Mouse (Mus musculus): ENCODE measurements at regions not wholly inside any gene's neighbourhood (a gene's known extent, or its start where the extent isn't known, plus 50 kb on each side); places are given as distances from the start of the nearest gene placed in this dataset.
"Not testable (repeated sequence)": the region's sequence is repeated elsewhere in the genome, so short reads cannot be mapped to it uniquely, and the experiment has no call there.

DNA sequence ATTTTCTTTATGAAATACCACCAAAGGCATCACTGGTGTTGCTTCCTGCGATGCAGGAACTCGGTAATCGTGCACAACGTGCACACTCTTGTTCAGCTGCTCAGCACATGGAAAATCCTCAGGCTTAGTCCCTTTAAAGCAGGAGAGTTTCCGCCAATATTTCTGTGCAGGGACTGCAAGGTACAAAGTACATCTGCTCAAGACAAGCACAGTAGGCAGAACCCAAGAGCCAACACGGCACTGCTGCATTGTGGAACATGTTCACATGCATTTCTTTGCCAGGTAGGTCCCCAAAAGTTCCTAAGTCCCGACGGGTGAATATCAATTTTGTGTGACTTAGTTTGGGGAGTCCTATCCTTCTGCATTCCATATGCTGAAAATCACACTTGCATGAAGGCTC, 808.0 kb upstream of the Pou3f3 start:
- ChIA-PET CTCF (no interaction called here), POLR2A (no interaction called here)

DNA sequence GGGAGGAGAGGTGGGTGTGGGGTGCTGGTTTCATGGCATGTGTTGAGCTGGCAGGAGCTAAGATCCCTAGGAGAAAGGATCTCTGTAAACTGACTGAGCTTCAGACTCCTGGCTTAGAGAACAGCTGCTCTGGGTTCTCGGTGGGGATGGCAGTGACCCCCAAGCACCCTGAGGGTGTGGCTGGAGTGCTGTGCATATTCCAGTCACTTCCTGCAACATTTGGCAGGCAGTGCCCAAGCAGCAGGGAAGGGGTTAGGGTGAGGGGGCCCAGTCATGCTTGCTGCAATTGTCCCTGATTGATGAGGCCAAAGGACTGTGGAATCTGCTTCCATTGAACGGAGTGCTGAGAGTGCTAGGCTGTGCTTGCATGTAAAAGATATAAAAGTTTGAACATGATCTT, 807.4 kb upstream of the Pou3f3 start:
- ChIA-PET POLR2A (no interaction called here), CTCF (no interaction called here)

DNA sequence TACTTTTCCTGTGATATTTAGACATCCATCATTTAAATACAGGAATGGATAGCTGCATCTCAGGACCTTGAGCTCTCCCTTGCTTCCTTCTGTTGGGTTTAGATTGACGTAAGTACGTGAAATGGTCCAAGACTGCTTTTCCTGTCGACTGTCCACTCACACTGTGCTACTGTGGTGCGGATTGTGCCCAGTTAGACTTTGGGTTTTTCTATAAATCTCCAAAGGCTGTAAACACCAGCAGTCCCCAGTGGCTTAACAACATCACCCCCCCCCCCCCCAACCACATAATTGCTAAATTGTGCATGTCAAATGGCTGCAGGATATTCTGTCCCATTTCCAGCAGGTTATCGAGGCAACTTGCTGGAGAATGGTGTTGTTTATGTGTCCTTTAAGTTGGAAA, 806.6 kb upstream of the Pou3f3 start:
- ChIA-PET POLR2A (no interaction called here), CTCF (no interaction called here)

DNA sequence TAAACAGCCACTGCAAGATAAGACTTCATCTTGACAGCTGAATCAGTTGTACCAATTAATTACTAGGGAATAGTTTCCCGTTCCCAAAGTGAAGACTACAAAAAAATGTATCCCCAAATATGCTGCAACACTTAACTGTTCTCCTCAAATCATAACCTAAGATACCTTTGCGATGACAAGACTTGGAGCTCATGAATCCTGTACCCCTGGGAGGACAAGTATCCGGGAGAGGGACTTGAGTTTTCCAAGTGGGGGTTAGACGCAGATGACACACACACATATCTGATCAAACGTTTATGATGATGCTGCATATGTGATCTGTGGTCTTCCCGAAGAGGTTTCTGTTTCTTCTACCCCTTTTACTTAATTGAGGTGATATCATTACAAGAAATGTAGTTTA, 805.6 kb upstream of the Pou3f3 start:
- CTCF ChIA-PET, result no interaction called here
- POLR2A ChIA-PET, result no interaction called here

DNA sequence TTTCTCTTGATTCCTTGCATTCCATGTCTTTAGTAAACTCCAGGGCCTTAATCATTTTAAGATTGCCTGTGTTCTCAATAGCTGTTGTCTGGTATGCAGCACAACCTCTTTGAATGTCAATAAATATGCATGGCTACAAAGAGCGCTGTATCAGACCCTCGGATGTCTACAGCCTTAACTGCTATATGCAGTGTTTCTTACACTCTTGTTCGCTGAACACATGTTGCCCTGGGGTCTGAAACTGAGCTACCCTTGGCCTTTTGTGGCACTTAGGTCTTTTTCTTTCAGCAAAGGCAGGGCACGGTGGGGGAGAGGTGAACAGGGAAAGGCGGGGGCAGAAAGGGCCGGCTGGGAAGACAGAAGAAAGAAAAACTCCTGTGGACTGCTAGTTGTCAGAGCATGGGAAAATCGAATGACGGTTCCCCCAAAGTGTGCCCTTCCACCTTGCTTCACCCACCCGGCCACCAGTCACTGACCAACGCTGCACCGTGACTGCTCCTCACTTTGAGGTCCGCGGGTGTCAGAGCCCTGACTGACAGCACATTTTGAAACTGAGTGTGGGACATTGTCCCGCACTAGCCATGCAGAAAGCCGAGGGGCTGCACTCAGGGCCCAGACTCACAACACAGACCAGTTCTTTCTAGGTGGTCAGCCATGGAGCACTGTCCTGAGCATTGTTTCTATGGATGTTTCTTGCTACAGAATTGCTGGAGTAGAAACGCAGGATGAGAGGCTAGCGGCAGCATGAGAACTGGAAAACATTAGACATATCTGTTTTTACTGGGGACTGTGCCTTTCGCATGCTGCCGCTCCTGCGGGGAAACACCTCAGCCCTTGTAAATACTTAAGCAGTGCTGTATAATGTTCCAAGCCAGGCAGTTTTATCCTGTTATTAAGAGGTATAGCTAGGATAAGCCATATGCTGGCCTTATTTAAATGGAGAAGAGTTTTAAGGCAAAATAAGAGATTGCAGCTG, 804.6 kb upstream of the Pou3f3 start:
- ChIA-PET POLR2A (no interaction called here), CTCF (no interaction called here)

DNA sequence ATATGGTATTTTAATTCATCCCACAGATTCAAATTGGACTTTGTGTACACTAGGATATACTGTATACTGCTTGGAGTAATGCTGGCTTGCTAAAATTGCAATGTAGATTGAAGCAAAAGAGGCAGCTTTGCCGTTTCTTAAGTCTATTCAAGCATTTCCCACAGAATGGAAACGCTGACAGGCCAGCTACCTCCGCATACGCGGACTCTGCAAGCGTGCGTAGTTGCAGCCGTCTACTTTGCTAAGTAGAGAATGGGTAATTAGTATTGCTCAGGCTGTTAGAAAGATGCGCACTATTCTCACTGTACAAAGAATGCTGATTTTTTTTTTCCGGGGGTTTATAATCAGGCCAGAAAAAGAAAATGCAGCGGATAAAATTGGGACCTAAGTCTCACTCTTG, 803.8 kb upstream of the Pou3f3 start:
- ChIA-PET CTCF (interaction anchor here in 1 of 4 experiments (0.6 kb wide), 1 partner anchor 779 kb away, joined by 7 read pairs; no protein-coding TSS in a partner anchor), POLR2A (no interaction called here)

DNA sequence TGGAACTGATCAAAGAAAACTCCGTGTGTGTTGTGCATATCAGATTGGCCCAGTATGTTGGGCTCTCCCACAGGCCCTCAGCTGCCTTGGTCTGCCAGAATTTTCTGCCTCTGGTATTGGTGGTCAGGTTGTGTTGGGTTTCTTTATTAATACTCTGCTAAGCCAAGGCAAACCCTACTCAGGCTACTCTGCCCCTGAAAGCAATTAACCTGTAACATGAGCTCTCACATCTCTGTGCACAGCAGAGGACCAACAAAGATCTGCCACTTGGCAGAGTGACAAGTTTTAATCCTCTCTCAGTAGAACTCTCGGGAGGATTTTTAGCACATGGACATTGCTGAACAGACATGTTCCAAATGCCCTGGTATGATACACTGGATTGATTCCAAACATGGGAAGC, 803.2 kb upstream of the Pou3f3 start:
- CTCF ChIA-PET, result no interaction called here

DNA sequence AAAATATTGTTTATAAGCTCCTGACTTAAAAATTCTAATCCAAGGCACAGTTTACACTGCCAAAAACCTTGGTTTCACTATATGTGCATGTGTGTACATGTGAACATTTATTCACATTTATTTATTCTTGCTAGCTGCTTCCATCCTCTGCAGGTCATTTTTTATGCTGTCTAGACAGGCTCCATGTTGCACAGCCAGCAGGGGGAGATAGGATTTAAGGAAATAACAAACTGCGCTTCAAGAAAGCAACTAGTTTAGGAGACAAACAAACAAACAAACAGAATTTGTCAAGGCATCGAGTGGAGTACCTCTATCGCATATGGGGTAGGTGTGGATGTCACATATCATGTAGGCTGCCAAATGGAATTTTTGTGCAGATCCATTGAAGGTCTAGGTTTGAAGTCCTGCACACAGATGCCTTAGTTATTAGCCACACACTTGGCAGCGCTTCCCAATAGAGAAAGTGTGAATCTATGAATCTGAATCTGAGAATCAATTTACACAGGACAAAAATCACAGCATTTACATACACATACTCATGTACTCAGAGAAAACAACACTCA, 797.7 kb upstream of the Pou3f3 start:
- ChIA-PET CTCF (interaction anchor here in 1 of 4 experiments (0.7 kb wide), 1 partner anchor 95 kb away, joined by 3 read pairs; no protein-coding TSS in a partner anchor), POLR2A (no interaction called here)

More for the DNA sequence above, 803.2 kb upstream of the Pou3f3 start:
- POLR2A ChIA-PET, result no interaction called here

DNA sequence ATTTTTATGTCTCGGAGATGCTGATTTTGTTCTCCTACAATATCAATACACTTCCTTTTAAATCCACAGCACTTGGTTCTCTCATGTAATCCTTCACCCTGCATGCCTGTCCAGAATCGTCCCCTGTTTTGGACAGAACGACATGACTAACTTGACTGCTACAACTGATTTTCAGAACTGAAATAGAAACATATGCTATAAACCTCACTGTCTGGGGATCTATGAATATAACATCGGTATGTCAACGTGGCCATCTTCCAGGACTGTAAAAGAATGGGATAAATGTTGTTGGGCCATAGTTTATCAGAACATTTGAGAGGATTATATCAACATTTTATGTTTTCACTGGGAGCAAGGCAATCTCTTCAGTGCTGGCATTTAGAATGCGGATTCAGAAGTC, 795.2 kb upstream of the Pou3f3 start:
- ChIA-PET CTCF (no interaction called here), POLR2A (no interaction called here)

DNA sequence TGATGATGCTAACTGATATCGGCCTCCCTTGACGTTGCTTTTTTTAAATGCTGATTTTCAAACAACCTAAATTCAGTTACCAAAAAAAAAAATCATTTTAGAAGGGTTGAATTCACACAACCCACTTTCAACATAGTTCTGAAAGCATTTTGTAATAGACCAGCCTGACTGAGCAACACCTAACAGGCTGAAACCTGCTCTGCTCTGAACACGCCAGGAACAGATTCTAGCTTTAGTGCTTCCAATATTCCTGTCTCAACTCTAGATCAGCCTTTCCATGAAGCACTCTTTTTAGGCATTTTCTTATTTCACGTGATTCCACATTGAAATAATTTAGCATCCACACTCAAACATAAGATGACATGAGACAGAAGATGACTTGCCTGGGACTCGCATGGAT, 789.6 kb upstream of the Pou3f3 start:
- ChIA-PET POLR2A (no interaction called here), CTCF (no interaction called here)

DNA sequence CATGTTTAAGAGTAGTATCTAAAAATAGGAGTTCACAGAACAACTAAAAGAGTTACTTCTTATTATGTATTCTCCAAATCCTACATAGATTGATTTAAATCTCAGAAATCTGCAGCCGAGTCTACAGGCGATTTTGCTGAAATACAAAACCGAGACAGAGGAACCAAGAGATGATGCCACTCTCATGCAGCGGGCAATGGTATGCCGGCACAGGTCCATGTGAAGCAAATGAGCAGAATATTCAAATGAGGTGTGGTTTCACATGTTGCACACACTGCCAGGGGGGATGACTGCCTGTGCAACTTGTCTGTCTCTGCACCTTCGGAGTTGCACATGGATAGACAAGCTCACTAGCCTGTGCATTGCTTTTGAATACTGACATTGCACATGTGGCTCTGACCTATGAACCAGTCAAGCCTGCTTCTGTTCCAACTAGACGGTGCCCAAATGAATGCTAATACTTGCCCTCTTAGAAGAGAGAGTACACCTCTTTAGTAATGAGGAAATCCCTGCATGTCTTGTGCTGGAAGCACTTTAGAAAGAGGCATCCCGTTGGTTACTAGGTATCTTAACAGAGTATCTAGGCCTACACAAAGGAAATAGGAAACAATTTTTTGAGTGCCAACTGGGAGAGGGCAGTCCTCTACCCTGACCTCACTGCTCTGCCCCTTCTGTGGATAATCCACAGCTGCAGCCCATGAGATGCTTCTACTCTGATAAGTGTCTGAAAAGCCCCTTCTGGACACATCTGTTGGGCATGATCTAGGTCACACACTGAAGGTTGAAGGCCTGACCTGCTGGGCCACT, 787.4 kb upstream of the Pou3f3 start:
- CTCF ChIA-PET, result no interaction called here

DNA sequence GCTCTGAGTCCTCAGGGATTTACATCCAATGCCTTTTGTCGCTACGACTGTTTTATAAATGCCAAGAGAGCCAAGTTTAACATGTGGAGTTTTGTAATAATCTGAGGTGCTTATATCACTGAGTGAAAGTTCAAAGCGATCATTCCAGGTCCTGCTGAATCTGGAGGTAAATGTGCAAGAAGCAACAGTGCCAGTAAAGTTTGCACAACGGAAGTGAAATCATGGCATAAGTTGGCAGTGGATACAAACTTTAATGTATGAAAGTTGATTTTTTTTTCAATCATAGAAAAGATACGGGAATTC, 786.8 kb upstream of the Pou3f3 start:
- CTCF ChIA-PET, result no interaction called here

More for the DNA sequence above, 787.4 kb upstream of the Pou3f3 start:
- POLR2A ChIA-PET, result no interaction called here

DNA sequence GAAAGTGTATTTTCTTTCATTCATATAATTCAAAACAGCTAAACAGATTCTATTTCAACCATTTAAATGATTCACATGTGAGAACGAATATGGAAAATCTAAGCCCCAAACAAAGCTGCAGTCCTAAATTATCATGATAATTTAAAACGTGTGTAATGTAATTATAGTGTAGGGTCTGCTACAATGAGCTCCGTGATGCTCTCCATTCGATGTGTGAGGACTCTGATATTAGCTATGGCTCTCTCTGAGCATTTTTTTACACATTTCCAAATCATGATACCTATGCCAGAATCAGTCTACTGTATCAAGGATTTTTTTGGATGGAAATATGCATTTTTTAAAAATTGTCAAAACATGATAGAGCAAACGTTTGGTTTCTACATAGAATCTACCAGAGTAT, 785.8 kb upstream of the Pou3f3 start:
- CTCF ChIA-PET, result no interaction called here

More for the DNA sequence above, 786.8 kb upstream of the Pou3f3 start:
- POLR2A ChIA-PET, result no interaction called here

DNA sequence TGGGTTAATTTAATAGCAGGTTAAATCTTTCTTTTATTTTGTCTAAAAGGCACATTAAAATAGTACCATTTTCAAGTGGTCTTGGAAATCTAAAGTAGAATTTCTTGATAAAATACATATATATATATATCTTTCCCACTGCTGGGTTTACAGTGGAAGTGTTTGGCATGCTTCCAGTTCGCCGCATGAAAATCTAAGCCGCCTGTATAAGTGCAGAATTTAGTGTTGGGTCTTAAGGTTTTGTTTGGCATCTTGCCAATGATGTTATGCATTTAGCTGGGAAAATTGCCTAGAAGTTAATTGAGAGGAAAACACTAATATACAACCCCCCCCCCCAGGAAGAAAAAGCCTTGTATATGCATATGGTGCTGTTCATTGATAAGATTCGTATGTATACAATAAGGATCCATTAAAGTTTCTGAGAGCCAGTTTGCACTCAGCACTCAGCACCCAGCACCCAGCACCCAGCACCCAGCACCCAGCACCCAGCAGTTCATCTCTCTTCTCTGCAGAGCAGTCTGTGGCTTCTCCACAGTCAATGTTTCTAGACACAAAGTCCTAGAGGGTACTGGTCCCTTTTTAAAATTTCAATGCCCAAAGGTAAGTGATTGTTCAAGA, 778.7 kb upstream of the Pou3f3 start:
- POLR2A ChIA-PET, result no interaction called here
- CTCF ChIA-PET, result no interaction called here

More for the DNA sequence above, 785.8 kb upstream of the Pou3f3 start:
- POLR2A ChIA-PET, result no interaction called here

DNA sequence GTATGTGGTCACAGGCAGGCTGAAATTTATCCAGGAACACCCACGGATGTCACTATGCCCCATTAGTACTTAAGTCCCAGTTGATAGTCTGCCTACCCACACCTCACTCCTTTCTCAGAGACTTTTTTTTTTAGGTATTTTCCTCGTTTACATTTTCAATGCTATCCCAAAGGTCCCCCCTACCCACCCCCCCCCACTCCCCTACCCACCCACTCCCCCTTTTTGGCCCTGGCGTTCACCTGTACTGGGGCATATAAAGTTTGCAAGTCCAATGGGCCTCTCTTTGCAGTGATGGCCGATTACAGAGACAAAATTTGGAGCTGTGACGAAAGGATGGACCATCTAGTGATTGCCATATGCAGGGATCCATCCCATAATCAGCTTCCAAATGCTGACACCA, 777.8 kb upstream of the Pou3f3 start:
- CTCF ChIA-PET, POLR2A ChIA-PET: not testable (repeated sequence)

DNA sequence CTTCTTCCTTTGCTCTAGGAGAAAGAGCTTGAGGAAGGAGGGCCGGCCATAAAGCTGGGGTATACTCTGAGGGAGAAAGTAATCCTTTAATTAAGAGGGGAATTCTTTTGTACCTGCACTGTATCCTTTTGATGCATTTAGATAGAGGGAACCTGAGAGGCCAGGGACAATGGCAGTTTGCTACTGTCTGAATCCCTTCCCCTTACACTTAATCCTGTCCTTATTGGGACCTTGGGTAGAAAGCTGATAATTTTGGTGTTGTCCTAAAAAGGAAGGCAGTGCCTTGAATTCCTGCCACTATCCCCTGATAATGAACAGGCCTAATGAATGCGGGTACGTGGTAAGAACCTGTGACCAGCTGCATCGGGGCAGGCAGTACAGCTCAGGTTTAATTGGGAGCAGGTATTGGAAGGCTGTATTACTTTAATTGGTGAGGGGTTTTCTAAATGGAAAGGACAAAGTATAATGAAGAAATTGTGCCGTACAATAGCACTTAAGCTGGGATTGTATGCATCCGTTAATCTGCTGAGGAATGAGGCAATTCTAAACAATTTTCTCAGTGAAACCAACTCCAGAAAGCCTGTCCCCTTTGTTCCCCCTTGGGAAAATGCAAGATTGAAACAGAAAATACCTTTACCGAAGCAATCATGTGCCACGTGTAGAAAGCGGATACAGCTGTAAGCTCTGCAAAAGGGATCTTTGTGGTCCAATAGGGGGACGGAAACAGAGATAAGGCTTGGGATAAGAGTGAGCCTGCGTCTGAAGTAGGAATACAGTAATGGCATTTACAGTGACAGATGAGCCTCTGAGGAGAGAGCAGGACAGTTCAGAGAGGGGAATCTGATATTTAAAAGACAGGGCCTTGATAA, 776.9 kb upstream of the Pou3f3 start:
- ChIA-PET POLR2A (no interaction called here), CTCF (no interaction called here)

DNA sequence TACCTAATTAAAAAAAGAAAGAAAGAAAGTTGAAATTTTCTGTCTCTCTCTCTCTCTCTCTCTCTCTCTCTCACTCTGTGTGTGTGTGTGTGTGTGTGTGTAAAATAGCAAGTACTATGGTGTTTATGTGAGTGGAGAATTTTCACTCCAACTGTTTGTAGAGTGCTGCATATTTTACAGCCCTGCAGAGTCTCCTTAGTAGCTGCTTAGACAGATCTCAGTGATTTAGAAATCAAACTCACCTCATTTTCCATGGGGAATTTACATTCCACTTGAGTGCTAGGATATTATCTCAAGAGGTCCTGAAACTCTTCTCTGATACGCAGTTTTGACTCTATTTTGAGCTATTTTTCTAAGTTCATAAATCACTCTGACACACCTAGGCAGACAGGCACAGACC, 761.8 kb upstream of the Pou3f3 start:
- ChIA-PET POLR2A (no interaction called here), CTCF (no interaction called here)

DNA sequence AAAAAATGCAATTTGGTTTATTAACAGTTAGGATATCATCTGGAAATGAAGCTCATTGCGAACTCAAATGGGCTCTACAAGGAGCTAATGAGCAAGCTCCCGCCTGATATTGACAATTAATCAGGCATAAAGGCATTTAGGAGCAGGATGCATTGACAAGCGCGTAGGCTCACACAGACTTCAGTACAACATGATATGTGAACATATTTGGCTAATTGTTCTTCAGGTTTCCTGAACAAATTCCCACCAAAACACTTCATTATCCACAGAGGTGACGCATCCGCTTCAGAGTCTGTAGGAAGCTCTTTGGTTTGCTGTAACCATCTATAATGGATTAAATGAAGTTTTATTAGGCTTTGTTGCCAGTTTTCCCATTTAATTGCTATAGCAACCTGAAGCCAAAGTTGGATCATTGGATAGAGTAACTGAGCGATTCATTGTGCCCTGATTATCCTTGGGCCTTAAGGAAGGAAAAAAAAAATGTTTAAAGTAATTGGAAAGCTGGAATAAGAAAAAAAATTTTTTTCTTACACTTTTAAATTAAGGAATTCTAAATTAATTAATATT, 759.6 kb upstream of the Pou3f3 start:
- ChIA-PET POLR2A (no interaction called here), CTCF (no interaction called here)

DNA sequence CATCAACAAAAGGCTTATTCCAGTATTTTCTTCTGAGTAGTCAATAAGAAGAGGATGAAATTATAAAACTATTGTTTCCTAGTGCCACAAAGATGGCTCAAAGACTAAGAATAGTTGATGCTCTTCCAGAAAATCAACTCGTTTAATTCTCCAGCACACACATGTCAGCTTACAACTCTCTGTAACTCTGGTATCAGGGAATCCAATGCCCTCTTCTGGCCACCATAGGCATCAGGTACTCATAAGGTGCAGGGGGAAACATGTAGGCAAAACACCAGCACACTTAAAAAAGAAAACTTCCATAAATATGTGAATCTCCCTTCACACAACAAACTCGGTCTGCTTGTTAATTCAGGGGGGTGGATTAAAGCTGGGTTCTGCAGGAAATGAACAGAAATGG, 734.6 kb upstream of the Pou3f3 start:
- ChIA-PET POLR2A (no interaction called here), CTCF (no interaction called here)
